Mouse (Mus musculus) intestine, embryonic 14.5 days (tissue): ENCODE measurements around the gene Sh3gl3. TPM values are rescaled to one million over a fixed set of nuclear protein-coding genes. Genes with fewer than 3 reads are reported as not detected.
A peak's percentile ranks its signal among the peaks of the same experiment; 100 is the strongest.

Experiments
- ATAC-seq: fragments of 200-750 bp; cut with Nextera tagmentation; replicated peaks from 2 replicates; pipeline ENCODE4 v1.8.0; 2017; ENCODE audit warnings: low read depth, moderate number of reproducible peaks, moderate TSS enrichment, moderate library complexity; ENCODE audit not compliant: low FRiP score, low TSS enrichment
- DNase-seq: peaks from one replicate; pipeline ENCODE4 v3.0.0-alpha.2; 2018; ENCODE audit warnings: low spot score
- H3K27ac ChIP-seq: fragments of 300-500 bp; sonication (generic); 2 replicates; pipeline ENCODE4 v1.5.1; 2014; ENCODE audit warnings: low read depth, mild to moderate bottlenecking, control low read depth
- H3K27me3 ChIP-seq: fragments of 300-500 bp; sonication (generic); replicated peaks from 2 replicates; pipeline ENCODE4 v1.6.1; 2014; ENCODE audit warnings: low read length, control low read depth; ENCODE audit not compliant: control insufficient read depth, insufficient read depth
- H3K36me3 ChIP-seq: fragments of 300-500 bp; sonication (generic); 2 replicates; pipeline ENCODE4 v1.6.1; 2014; ENCODE audit warnings: low read length, control low read depth; ENCODE audit not compliant: control insufficient read depth, insufficient read depth
- H3K4me1 ChIP-seq: fragments of 300-500 bp; sonication (generic); replicated peaks from 2 replicates; pipeline ENCODE4 v1.6.1; 2014; ENCODE audit warnings: low read length, control low read depth, mixed read lengths; ENCODE audit not compliant: control insufficient read depth, insufficient read depth
- H3K4me2 ChIP-seq: fragments of 300-500 bp; sonication (generic); 2 replicates; pipeline ENCODE4 v1.6.1; 2014; ENCODE audit warnings: low read length
- H3K4me3 ChIP-seq: fragments of 300-500 bp; sonication (generic); 2 replicates; pipeline ENCODE4 v1.5.1; 2014; ENCODE audit warnings: low read depth, low read length, control low read depth, mixed read lengths
- H3K9ac ChIP-seq: fragments of 300-500 bp; sonication (generic); 2 replicates; pipeline ENCODE4 v1.6.1; 2014; ENCODE audit warnings: mild to moderate bottlenecking, low read length
- H3K9me3 ChIP-seq: fragments of 300-500 bp; sonication (generic); 2 replicates; pipeline ENCODE4 v1.6.1; 2016; ENCODE audit warnings: low read length, control low read depth; ENCODE audit not compliant: control insufficient read depth
- WGBS: fragments of 180-500 bp; shearing (Covaris S2); extraction: QIAGEN DNeasy Blood & Tissue Kit; methylation state at CpG from one replicate; pipeline ENCODE4 v1.1.7; 2014; 5-methylcytosine and 5-hydroxymethylcytosine counted together
- polyA plus RNA-seq: library from polyadenylated mRNA; unstranded; fragments of >200 nt; fragmentation: Nextera tagmentation; extraction: Ambion mirVana; gene quantifications from 2 replicates; pipeline ENCODE4 v1.2.1, GENCODE M21; 2014

Sh3gl3 gene
- polyA plus RNA-seq, 1 experiment from 2014 or later: 17.4 TPM

- no peaks in the 10 kb centered on the region for H3K9me3 ChIP-seq
- H3K9ac ChIP-seq: no peak overlapping the region
- H3K27me3 ChIP-seq: no peaks in the 10 kb centered on the region
- no peak overlapping the region for H3K27ac ChIP-seq
- 0 out of 2 replicates have a peak, but pooled peaks cover 3% of the 10 kb centered on the region for H3K4me1 ChIP-seq
- DNase-seq (peak; percentile 23), ATAC-seq (no peak)
- WGBS: 22% methylated on average over 2 of the region's 2 CpGs
- H3K4me3 ChIP-seq: no peak overlapping the region
- no peaks in the 10 kb centered on the region for H3K36me3 ChIP-seq
- H3K4me2 ChIP-seq: no peak overlapping the region
These were observed 9.1 kb downstream of the Sh3gl3 start for GRCm38 (mm10) chr7:82182781-82183180.

GRCm38 (mm10) chr7:82191604-82192003, 18.0 kb downstream of the Sh3gl3 start:
- H3K4me3 ChIP-seq: no peak overlapping the region
- no peak for DNase-seq
- H3K4me1 ChIP-seq: 0 out of 2 replicates have a peak, but pooled peaks cover 5% of the 10 kb centered on the region
- no peak overlapping the region for H3K9ac ChIP-seq
- no peak overlapping the region for H3K27ac ChIP-seq
- no peak overlapping the region for H3K4me2 ChIP-seq
- ATAC-seq: no peak
- no peaks in the 10 kb centered on the region for H3K36me3 ChIP-seq
- no peaks in the 10 kb centered on the region for H3K9me3 ChIP-seq
- 82% methylated on average over 11 of the region's 11 CpGs for WGBS
- no peaks in the 10 kb centered on the region for H3K27me3 ChIP-seq

- Histone ChIP-seq H3K36me3 (no peaks in the 10 kb centered on the region), H3K4me3 (no peak overlapping the region), H3K9ac (no peak overlapping the region), H3K27ac (no peak overlapping the region), H3K27me3 (no peaks in the 10 kb centered on the region), H3K9me3 (no peaks in the 10 kb centered on the region), H3K4me1 (0 out of 2 replicates have a peak, but pooled peaks cover 5% of the 10 kb centered on the region), H3K4me2 (no peak overlapping the region)
- no peak for DNase-seq
- WGBS: 45% methylated on average over 4 of the region's 4 CpGs
- ATAC-seq: no peak
These were observed 18.9 kb downstream of the Sh3gl3 start for GRCm38 (mm10) chr7:82192512-82192911.

GRCm38 (mm10) chr7:82203111-82203510, 29.5 kb downstream of the Sh3gl3 start:
- Histone ChIP-seq H3K4me1 (peaks cover 17% of the 10 kb centered on the region), H3K9me3 (no peaks in the 10 kb centered on the region), H3K27me3 (no peaks in the 10 kb centered on the region), H3K9ac (no peak overlapping the region), H3K4me3 (no peak overlapping the region), H3K36me3 (no peaks in the 10 kb centered on the region), H3K27ac (0 out of 2 replicates have a peak overlapping the region, but pooled peaks have one; percentile 74), H3K4me2 (no peak overlapping the region)
- DNase-seq: no peak
- 50% methylated on average over 7 of the region's 7 CpGs for whole genome bisulfite sequencing
- no peak for ATAC-seq

GRCm38 (mm10) chr7:82204014-82204784, 30.6 kb downstream of the Sh3gl3 start:
- H3K9me3 ChIP-seq: no peaks in the 10 kb centered on the region
- 25% methylated on average over 12 of the region's 12 CpGs for WGBS
- DNase-seq (peak; percentile 59), ATAC-seq (peak; percentile 74)
- no peaks in the 10 kb centered on the region for H3K27me3 ChIP-seq
- peak overlapping the region; percentile 28 for H3K4me2 ChIP-seq
- no peaks in the 10 kb centered on the region for H3K36me3 ChIP-seq
- H3K4me3 ChIP-seq: no peak overlapping the region
- no peak overlapping the region for H3K9ac ChIP-seq
- H3K27ac ChIP-seq: peak overlapping the region; percentile 74; the same call in 1 of the 2 replicates
- H3K4me1 ChIP-seq: peaks cover 17% of the 10 kb centered on the region

- H3K27ac ChIP-seq: peak overlapping the region; percentile 74; the same call in 1 of the 2 replicates
- ATAC-seq (no peak), DNase-seq (no peak)
- H3K9me3 ChIP-seq: no peaks in the 10 kb centered on the region
- no peaks in the 10 kb centered on the region for H3K36me3 ChIP-seq
- no peak overlapping the region for H3K4me3 ChIP-seq
- peak overlapping the region; percentile 28; the same call in 1 of the 2 replicates for H3K4me2 ChIP-seq
- H3K27me3 ChIP-seq: no peaks in the 10 kb centered on the region
- 60% methylated on average over 3 of the region's 3 CpGs for WGBS
- no peak overlapping the region for H3K9ac ChIP-seq
- peaks cover 17% of the 10 kb centered on the region for H3K4me1 ChIP-seq
These were observed 31.3 kb downstream of the Sh3gl3 start for GRCm38 (mm10) chr7:82204975-82205374.

GRCm38 (mm10) chr7:82206787-82207186, 33.1 kb downstream of the Sh3gl3 start:
- Histone ChIP-seq H3K27ac (no peak overlapping the region), H3K27me3 (no peaks in the 10 kb centered on the region), H3K36me3 (no peaks in the 10 kb centered on the region), H3K4me2 (no peak overlapping the region), H3K9me3 (no peaks in the 10 kb centered on the region), H3K4me1 (peaks cover 17% of the 10 kb centered on the region), H3K4me3 (no peak overlapping the region), H3K9ac (no peak overlapping the region)
- DNase-seq (no peak), ATAC-seq (no peak)
- WGBS: 92% methylated on average over 8 of the region's 8 CpGs

GRCm38 (mm10) chr7:82221380-82221933, 47.8 kb downstream of the Sh3gl3 start:
- DNase-seq: no peak
- H3K4me3 ChIP-seq: no peak overlapping the region
- H3K27me3 ChIP-seq: no peaks in the 10 kb centered on the region
- WGBS: 88% methylated on average over 9 of the region's 9 CpGs
- no peak overlapping the region for H3K9ac ChIP-seq
- no peaks in the 10 kb centered on the region for H3K4me1 ChIP-seq
- no peak overlapping the region for H3K27ac ChIP-seq
- H3K4me2 ChIP-seq: no peak overlapping the region
- H3K9me3 ChIP-seq: no peaks in the 10 kb centered on the region
- H3K36me3 ChIP-seq: no peaks in the 10 kb centered on the region
- no peak for ATAC-seq
